Mouse (Mus musculus) CD4-positive naive resting alpha-beta T cell, adult 57 days (primary cell): ENCODE measurements around the gene Dnaja2. TPM values are rescaled to one million over a fixed set of nuclear protein-coding genes. Genes with fewer than 3 reads are reported as not detected.

Experiments used
- total RNA-seq: library from RNA; stranded (reverse); gene quantifications from one replicate; pipeline ENCODE4 v1.2.4, GENCODE M21; 2023

The Dnaja2 gene
- 141 TPM for total RNA-seq

DNA sequence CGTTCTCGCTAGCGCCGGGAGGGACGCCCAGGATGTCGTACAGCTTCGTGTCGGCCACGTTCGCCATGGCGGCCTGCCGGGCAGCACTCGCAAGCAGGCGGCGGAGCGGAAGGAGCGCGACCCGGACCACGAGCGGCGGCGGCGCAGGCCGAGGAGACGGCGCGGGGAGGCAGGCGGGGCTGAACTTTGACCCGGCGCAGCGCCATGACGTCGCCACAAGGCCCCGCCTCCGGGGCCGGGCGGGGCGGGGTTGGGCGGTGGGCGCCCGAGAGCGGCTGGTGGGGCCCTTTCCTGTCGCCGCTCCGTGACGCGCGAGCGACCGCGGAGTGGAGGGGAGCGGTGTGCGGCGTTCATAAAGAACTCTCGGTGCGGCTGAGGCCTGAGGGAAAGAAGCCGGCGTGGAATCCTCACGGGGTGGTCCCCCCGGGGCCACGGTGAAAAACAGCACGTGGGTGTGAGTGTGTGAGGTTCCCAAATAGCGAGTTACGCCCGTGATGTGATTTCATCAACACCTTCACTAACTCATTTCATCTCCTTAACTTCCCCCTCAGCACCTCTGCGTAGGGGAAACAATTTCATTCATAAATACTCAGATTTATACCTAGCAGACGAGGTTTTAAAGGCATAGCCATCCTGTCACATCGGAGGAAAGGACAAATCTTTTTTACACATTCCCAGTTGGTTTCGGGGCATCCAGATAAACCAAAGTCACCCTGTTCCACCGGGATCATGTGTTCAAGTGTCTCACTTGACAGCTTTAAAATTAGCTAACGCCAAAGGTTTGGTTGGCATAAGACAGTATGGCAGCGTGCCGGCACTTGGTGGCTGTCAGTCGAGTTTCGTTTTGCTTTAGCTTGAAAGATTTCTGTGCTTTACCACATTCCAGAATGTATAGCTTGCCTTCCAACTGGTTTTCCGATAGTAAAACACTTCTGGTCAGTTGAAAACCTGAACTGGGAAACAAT lies at the start of gene Dnaja2:
Gene Dnaja2 (minus strand): TSS at position 164 of the 965 bp plus-strand sequence.

DNA sequence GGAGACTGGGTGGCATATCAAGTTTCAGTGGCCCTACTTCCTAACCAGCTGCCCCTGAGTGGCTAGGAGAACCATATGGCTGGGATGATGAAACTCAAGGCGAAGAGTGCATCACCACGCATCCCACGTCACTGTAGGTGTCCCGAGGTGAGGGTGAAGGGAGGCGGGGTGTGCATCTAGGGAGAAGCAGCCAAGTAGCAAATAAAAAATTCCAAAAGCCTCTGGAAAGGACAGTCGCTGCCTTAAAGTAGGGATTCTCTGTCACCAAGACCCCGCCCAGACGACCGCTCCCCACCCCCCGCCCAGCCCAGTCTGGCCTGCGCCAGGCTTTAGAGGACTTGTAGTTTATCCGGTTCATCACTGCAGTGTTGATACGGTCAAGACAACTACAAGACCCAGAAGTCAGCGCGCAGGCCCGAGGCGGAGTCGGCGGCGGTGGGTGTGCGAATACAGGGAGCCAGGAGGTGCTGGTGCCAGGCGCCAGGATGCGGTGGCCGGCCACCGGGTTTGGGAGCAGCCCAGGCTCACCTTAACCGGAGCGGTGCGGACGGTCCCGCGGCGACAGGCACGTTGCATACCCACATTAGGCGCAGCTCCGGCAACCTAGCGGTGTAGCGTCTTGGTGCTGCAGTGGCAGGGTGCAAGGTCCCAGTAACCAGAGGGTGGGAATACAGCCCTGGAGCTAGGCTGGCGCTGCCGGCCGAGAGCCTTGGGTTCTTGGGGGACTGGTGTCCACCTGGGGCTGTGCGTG lies 62.8 kb downstream of the Dnaja2 start, which contains the start of gene Gpt2:
Gene Gpt2 (plus strand): TSS at position 452 of the 751 bp plus-strand sequence.

Other genes starting within 250 kb of the Dnaja2 start
- gene Mylk3, start 169.0 kb downstream of the Dnaja2 start, total RNA-seq: not detected
- 20.7 TPM for gene 4921524J17Rik, start 122.5 kb downstream of the Dnaja2 start, total RNA-seq
- 0.80 TPM for gene Gpt2, start 62.8 kb downstream of the Dnaja2 start, total RNA-seq
- gene Neto2, start 145.6 kb upstream of the Dnaja2 start, total RNA-seq: 3.8 TPM